Mouse (Mus musculus) hindbrain, embryonic 14.5 days (tissue): ENCODE results near the gene Stradb. TPM values are rescaled to one million over a fixed set of nuclear protein-coding genes. Genes with fewer than 3 reads are reported as not detected.

Source experiments
- polyA plus RNA-seq: library from polyadenylated mRNA; unstranded; fragments of >200 nt; fragmentation: Nextera tagmentation; extraction: Ambion mirVana; gene quantifications from 2 replicates; pipeline ENCODE4 v1.2.1, GENCODE M21; 2014

The Stradb gene
- polyA plus RNA-seq, 1 experiment from 2014 or later, result 103 TPM

Other genes with a start within 250 kb of the Stradb start
- gene Casp8, start 178.1 kb upstream of the Stradb start, polyA plus RNA-seq, result 5.5 and 6.2 TPM in 2 replicates
- 18.0 and 20.5 TPM in 2 replicates for gene Trak2, start 92 bp upstream of the Stradb start, polyA plus RNA-seq
- 4.5 TPM in 1 of 2 replicates, not detected in the other for gene C2cd6, start 121.4 kb downstream of the Stradb start, polyA plus RNA-seq
- 24.9 and 54.8 TPM in 2 replicates for gene Tmem237, start 146.9 kb downstream of the Stradb start, polyA plus RNA-seq
- gene Mpp4, start 189.9 kb downstream of the Stradb start, polyA plus RNA-seq, result 1.1 and 1.4 TPM in 2 replicates